Mouse (Mus musculus) liver, embryonic 11.5 days (tissue): ENCODE data around the gene Slc39a8. TPM values are rescaled to one million over a fixed set of nuclear protein-coding genes. Genes with fewer than 3 reads are reported as not detected.

ENCODE experiments used
- ATAC-seq: fragments of 200-750 bp; cut with Nextera tagmentation; replicated peaks from 2 replicates; pipeline ENCODE4 v1.8.0; 2017; ENCODE audit warnings: moderate number of reproducible peaks, mild to moderate bottlenecking, moderate TSS enrichment, moderate library complexity; ENCODE audit not compliant: low FRiP score
- DNase-seq: peaks from one replicate; pipeline ENCODE4 v3.0.0-alpha.2; 2017; ENCODE audit warnings: low spot score
- H3K27ac ChIP-seq: fragments of 300-500 bp; sonication (generic); 2 replicates; pipeline ENCODE4 v1.5.1; 2014; ENCODE audit warnings: mild to moderate bottlenecking, low read depth, low read length, control low read depth
- H3K27me3 ChIP-seq: fragments of 300-500 bp; sonication (generic); replicated peaks from 2 replicates; pipeline ENCODE4 v1.6.1; 2014; ENCODE audit warnings: low read length, mixed read lengths; ENCODE audit not compliant: control insufficient read depth, insufficient read depth
- H3K36me3 ChIP-seq: fragments of 300-500 bp; sonication (generic); 2 replicates; pipeline ENCODE4 v1.6.1; 2014; ENCODE audit warnings: mild to moderate bottlenecking, low read length, moderate library complexity, mixed read lengths; ENCODE audit not compliant: control insufficient read depth, insufficient read depth
- H3K4me1 ChIP-seq: fragments of 300-500 bp; sonication (generic); replicated peaks from 2 replicates; pipeline ENCODE4 v1.6.1; 2014; ENCODE audit warnings: low read length, mixed read lengths; ENCODE audit not compliant: control insufficient read depth, insufficient read depth
- H3K4me2 ChIP-seq: fragments of 300-500 bp; sonication (generic); 2 replicates; pipeline ENCODE4 v1.6.1; 2014; ENCODE audit warnings: mild to moderate bottlenecking, control low read depth, moderate library complexity
- H3K4me3 ChIP-seq: fragments of 300-500 bp; sonication (generic); 2 replicates; pipeline ENCODE4 v1.5.1; 2014; ENCODE audit warnings: low read depth, low read length, control low read depth
- H3K9ac ChIP-seq: fragments of 300-500 bp; sonication (generic); 2 replicates; pipeline ENCODE4 v1.6.1; 2014; ENCODE audit warnings: low read depth, low read length, control low read depth
- H3K9me3 ChIP-seq: fragments of 300-500 bp; sonication (generic); 2 replicates; pipeline ENCODE4 v1.6.1; 2016; ENCODE audit warnings: low read length, inconsistent platforms, mixed read lengths; ENCODE audit not compliant: control insufficient read depth
- WGBS: fragments of 180-500 bp; shearing (Covaris S2); extraction: QIAGEN DNeasy Blood & Tissue Kit; methylation state at CpG from one replicate; pipeline ENCODE4 v1.1.7; 2014; 5-methylcytosine and 5-hydroxymethylcytosine counted together
- polyA plus RNA-seq: library from polyadenylated mRNA; unstranded; fragments of >200 nt; fragmentation: Nextera tagmentation; extraction: Ambion mirVana; gene quantifications from 2 replicates; pipeline ENCODE4 v1.2.1, GENCODE M21; 2014

Gene Slc39a8
- polyA plus RNA-seq, 1 experiment from 2014 or later: 106 TPM

- DNase-seq (no peak), ATAC-seq (no peak)
- H3K4me1 ChIP-seq: peaks cover 39% of the 10 kb centered on the region
Measured at GRCm38 (mm10) chr3:135840185-135840584, 15.1 kb downstream of the Slc39a8 start.

GRCm38 (mm10) chr3:135841716-135842511 lies 16.8 kb downstream of the Slc39a8 start:
- no peak for DNase-seq
- no peaks in the 10 kb centered on the region for H3K9me3 ChIP-seq
- H3K4me3 ChIP-seq: no peak overlapping the region
- H3K27ac ChIP-seq: peak overlapping the region; percentile 41; the same call in 1 of the 2 replicates
- H3K4me2 ChIP-seq: peak overlapping the region; percentile 32
- no peak for ATAC-seq
- no peak overlapping the region for H3K9ac ChIP-seq
- H3K27me3 ChIP-seq: no peaks in the 10 kb centered on the region
- 54% methylated on average over 7 of the region's 7 CpGs for WGBS
- no peaks in the 10 kb centered on the region for H3K36me3 ChIP-seq
- peaks cover 44% of the 10 kb centered on the region for H3K4me1 ChIP-seq

More at GRCm38 (mm10) chr3:135840185-135840584, 15.1 kb downstream of the Slc39a8 start:
- Histone ChIP-seq H3K36me3 (no peaks in the 10 kb centered on the region), H3K27me3 (no peaks in the 10 kb centered on the region), H3K4me3 (no peak overlapping the region), H3K9ac (no peak overlapping the region), H3K9me3 (no peaks in the 10 kb centered on the region), H3K27ac (no peak overlapping the region), H3K4me2 (no peak overlapping the region)
- WGBS: 94% methylated on average over 12 of the region's 12 CpGs

DNA sequence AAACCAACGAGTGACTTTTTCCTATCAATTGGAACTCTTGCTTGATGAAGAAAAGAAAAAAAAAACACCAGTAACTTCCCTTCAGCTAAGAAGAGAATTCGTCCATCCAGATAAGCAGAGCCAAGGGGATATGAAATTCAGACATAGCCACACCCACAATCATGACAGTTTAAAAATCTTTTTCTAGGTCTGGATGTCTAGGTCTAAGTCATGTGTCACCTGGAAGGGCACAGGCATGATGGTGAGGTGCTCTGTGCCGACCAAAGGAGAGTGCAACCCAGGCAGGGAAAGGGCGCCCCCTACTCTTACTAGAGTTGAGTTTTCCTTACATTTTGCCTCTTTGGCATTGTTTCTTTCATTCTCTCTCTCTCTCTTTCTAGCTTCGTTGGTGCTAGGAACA lies 18.1 kb downstream of the Slc39a8 start:
- Histone ChIP-seq H3K4me1 (peaks cover 44% of the 10 kb centered on the region), H3K9ac (no peak overlapping the region), H3K36me3 (no peaks in the 10 kb centered on the region), H3K27me3 (no peaks in the 10 kb centered on the region), H3K4me2 (peak overlapping the region; percentile 57), H3K9me3 (no peaks in the 10 kb centered on the region), H3K4me3 (no peak overlapping the region), H3K27ac (peak overlapping the region; percentile 90)
- ATAC-seq (peak; percentile 41; the same call in 1 of the 2 replicates), DNase-seq (no peak)
- 43% methylated on average over 5 of the region's 5 CpGs for WGBS

DNA sequence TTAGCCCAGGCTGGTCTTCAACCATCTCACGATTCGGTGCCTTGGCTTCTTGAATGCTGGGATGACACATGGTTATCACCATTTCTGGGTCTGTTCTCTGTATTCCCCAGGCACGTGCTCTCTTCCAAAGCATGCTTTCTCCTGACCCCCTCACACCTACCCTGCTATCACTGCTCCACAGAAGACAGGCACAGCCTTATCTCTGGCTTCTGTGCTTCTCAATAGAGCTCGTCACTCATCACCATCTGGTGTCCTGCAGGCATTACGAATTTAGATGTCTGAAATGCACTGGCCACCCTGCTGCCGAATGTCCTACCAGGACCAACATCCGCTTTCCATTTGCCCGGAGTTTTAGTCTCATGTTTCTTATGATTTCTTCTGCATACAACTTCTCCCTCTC lies 18.6 kb downstream of the Slc39a8 start:
- peak overlapping the region; percentile 57 for H3K4me2 ChIP-seq
- no peak for DNase-seq
- H3K9ac ChIP-seq: no peak overlapping the region
- no peaks in the 10 kb centered on the region for H3K9me3 ChIP-seq
- peak overlapping the region; percentile 90 for H3K27ac ChIP-seq
- peaks cover 44% of the 10 kb centered on the region for H3K4me1 ChIP-seq
- no peak overlapping the region; the same call in 1 of the 2 replicates for H3K4me3 ChIP-seq
- no peaks in the 10 kb centered on the region for H3K27me3 ChIP-seq
- H3K36me3 ChIP-seq: no peaks in the 10 kb centered on the region
- WGBS: 30% methylated on average over 8 of the region's 8 CpGs
- ATAC-seq: peak; percentile 99

DNA sequence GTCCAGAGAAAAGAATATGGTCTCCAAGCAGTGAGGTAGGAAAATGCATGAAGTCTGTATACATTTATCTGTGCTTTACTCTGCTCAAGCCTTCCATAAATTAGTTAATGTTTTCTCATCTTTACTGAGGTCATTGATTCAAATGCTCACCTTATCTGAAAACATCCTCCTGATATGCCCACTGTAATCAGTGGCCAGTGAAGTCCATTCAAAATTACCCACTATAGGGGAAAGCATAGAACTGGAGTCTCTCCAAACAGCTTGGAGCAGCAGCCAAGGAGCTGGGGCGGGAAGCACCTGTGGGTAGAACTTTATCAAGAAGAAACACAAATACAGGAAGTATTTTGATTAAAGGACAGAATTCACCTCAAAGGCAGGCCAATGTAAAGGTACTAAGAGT lies 19.8 kb downstream of the Slc39a8 start:
- no peak overlapping the region for H3K4me3 ChIP-seq
- ATAC-seq: no peak
- WGBS: 78% methylated on average over 1 of the region's 1 CpGs
- H3K27ac ChIP-seq: no peak overlapping the region
- H3K9ac ChIP-seq: no peak overlapping the region
- no peaks in the 10 kb centered on the region for H3K9me3 ChIP-seq
- H3K36me3 ChIP-seq: peaks cover 4% of the 10 kb centered on the region; the same call in 1 of the 2 replicates
- peaks cover 44% of the 10 kb centered on the region for H3K4me1 ChIP-seq
- H3K4me2 ChIP-seq: no peak overlapping the region
- H3K27me3 ChIP-seq: no peaks in the 10 kb centered on the region
- no peak for DNase-seq

DNA sequence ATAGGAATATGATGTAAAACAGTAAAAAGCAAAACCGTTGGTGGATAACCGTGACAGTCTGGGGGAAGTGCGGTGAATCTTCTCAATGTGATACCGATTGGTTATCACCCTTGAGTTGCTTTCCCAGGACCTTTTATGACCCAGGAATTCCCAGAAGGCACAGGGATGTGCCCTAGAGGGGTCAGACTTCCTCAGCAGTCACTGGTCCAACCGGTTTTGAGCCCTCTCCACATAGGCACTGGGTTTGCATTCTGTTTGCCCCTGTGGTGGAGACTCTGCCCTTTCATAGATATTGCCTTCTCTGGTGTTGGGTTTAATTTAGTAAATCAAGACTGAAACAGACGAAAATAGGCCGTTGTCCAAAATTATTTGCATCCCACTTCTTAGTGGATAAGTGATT lies 20.8 kb downstream of the Slc39a8 start:
- peaks cover 4% of the 10 kb centered on the region; the same call in 1 of the 2 replicates for H3K36me3 ChIP-seq
- no peak overlapping the region for H3K4me2 ChIP-seq
- peaks cover 44% of the 10 kb centered on the region for H3K4me1 ChIP-seq
- no peak overlapping the region for H3K9ac ChIP-seq
- 69% methylated on average over 7 of the region's 7 CpGs for WGBS
- H3K27ac ChIP-seq: no peak overlapping the region
- ATAC-seq: no peak
- no peaks in the 10 kb centered on the region for H3K27me3 ChIP-seq
- H3K9me3 ChIP-seq: no peaks in the 10 kb centered on the region
- no peak overlapping the region for H3K4me3 ChIP-seq
- DNase-seq: no peak

- peaks cover 14% of the 10 kb centered on the region for H3K4me1 ChIP-seq
- ATAC-seq (no peak), DNase-seq (no peak)
- H3K27ac ChIP-seq: no peak overlapping the region
- WGBS: 64% methylated on average over 2 of the region's 2 CpGs
- peaks cover 4% of the 10 kb centered on the region; the same call in 1 of the 2 replicates for H3K36me3 ChIP-seq
- H3K27me3 ChIP-seq: no peaks in the 10 kb centered on the region
- no peak overlapping the region for H3K9ac ChIP-seq
- no peaks in the 10 kb centered on the region for H3K9me3 ChIP-seq
- no peak overlapping the region for H3K4me2 ChIP-seq
- H3K4me3 ChIP-seq: no peak overlapping the region
Measured at GRCm38 (mm10) chr3:135851607-135852006, 26.5 kb downstream of the Slc39a8 start.

DNA sequence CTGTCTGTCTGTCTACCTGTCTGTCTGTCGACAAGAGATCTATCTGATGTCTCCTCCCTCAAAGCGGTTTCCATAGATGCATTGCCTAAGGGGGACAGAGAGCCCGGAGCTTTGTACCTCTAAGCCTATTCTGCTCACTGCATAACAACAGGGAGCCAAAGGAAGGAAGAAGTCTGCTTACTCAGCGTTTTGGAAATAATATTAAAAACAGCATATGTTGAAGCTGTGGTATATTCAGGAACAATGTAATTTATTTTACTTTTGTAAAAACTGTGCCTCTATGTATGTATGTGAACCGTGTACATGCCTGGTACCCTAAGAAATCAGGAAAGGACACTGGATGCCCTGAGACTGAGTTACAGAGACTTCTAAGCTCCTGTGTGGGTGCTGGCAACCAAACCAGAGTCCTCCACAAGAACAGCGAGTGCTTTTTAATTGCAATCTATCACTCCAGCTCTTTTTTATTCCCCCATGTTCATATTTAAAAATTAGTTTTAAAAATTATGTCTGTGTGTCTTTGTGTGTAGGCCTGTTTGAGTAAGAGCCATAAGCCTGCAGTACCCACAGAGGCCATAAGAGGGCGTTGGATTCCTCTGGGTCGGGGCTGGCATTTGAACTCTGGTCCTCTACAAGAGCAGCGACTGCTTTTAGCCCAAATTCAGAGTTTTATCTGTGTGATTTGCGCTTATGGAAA lies 28.7 kb downstream of the Slc39a8 start:
- DNase-seq (no peak), ATAC-seq (no peak)
- peaks cover 14% of the 10 kb centered on the region for H3K4me1 ChIP-seq
- no peak overlapping the region for H3K4me2 ChIP-seq
- no peak overlapping the region for H3K27ac ChIP-seq
- H3K4me3 ChIP-seq: no peak overlapping the region
- H3K9me3 ChIP-seq: no peaks in the 10 kb centered on the region
- peaks cover 4% of the 10 kb centered on the region; the same call in 1 of the 2 replicates for H3K36me3 ChIP-seq
- H3K27me3 ChIP-seq: no peaks in the 10 kb centered on the region
- no peak overlapping the region for H3K9ac ChIP-seq
- 79% methylated on average over 10 of the region's 10 CpGs for WGBS
